Comparison of ENCODE assay signal across 10 mouse cellular contexts in the genomic region with DNA sequence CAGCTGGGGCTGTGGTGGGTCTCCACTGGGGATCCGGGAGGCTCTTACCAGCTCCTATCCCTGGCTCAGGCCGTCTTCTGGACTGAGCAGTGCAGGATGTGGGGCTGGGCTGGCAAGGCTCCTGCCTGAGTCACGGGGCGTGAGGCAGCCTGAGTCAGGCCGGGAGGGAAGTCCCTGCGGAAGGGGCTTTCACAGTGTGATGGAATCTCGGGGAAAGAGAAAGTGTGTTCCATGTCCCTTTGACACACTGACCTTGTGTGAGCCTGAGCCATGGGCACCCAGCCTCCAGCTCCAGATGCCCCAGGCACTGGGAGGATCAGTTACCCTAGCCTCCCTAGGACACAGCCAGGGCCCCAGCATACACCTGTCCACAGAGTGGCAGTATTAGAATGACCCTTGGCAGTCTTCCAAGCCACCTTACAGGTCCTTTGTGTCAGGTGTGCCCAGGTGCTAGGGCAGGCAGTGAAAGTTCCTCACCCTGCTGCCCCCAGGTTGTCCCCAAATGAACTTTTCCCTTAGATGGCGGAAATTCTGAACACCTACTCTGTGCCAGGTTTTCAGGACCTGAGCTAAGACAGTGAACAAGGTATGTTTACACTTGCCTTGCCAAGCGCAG. TPM values are rescaled to one million over a fixed set of nuclear protein-coding genes. Genes with fewer than 3 reads are reported as not detected.
DNase-seq lines count a peak whose midpoint lies in the region; ATAC-seq and TF ChIP-seq lines count a peak whose summit lies in the region.
"Had no signal": no experiment of that assay in that cellular context is flagged by ENCODE, and none has a peak within 500 bp of the region (broad histone marks: within the 10 kb centered on the region; RNA-seq: fewer than 3 reads in every experiment).

No protein-coding gene starts in this region.

- 43% methylated on average over 9 of the region's 9 CpGs for WGBS in lung, postnatal 0 days
- 76% methylated on average over 9 of the region's 9 CpGs for WGBS in hindbrain, embryonic 16.5 days

- H3K4me3 ChIP-seq in lung, postnatal 0 days (ENCODE audit: low read depth, low read length) = no peak overlapping the region
- no peak overlapping the region for H3K4me3 ChIP-seq in hindbrain, embryonic 16.5 days (ENCODE audit: low read length)
- H3K4me3 ChIP-seq: liver, embryonic 15.5 days had no signal

- H3K27me3 ChIP-seq in lung, postnatal 0 days (replicated peaks; ENCODE audit: insufficient read depth, low read length) = no peaks in the 10 kb centered on the region
- H3K27me3 ChIP-seq in hindbrain, embryonic 16.5 days (replicated peaks; ENCODE audit: control insufficient read depth, insufficient read depth, low read length) = no peaks in the 10 kb centered on the region
- H3K27me3 ChIP-seq: liver, embryonic 15.5 days had no signal

- TF ChIP-seq CTCF in lung, postnatal 0 days (IDR thresholded peaks at IDR 0.05) = no peak

- H3K4me2 ChIP-seq in lung, postnatal 0 days (replicated peaks; ENCODE audit: low read depth, low read length) = no peak overlapping the region
- no peak overlapping the region for H3K4me2 ChIP-seq in hindbrain, embryonic 16.5 days (ENCODE audit: low read length)
- H3K4me2 ChIP-seq: liver, embryonic 15.5 days had no signal

- TF ChIP-seq EP300 in lung, postnatal 0 days (IDR thresholded peaks at IDR 0.05) = no peak

- peak; percentile 40 for DNase-seq in lung, postnatal 0 days (ENCODE audit: low spot score)
- no peak for DNase-seq in lung, postnatal 25 days (ENCODE audit: low spot score)
- DNase-seq in gastrocnemius, postnatal 10 days = peak; percentile 58
- peak; percentile 48 for DNase-seq in urinary bladder, adult 2 months (ENCODE audit: low spot score)
- no peak for DNase-seq in B cell, adult 2 months

- H3K9me3 ChIP-seq in lung, postnatal 0 days (ENCODE audit: low read length) = no peaks in the 10 kb centered on the region
- H3K9me3 ChIP-seq in hindbrain, embryonic 16.5 days (ENCODE audit: control insufficient read depth, low read length) = no peaks in the 10 kb centered on the region
- H3K9me3 ChIP-seq: liver, embryonic 15.5 days had no signal

- no peaks in the 10 kb centered on the region for H3K4me1 ChIP-seq in lung, postnatal 0 days (ENCODE audit: insufficient read depth, low read depth, low read length)
- H3K4me1 ChIP-seq in hindbrain, embryonic 16.5 days (ENCODE audit: control insufficient read depth, insufficient read depth, low read depth, low read length) = peaks cover 4% of the 10 kb centered on the region; the same call in 1 of the 2 replicates

- peak; percentile 72 for ATAC-seq in lung, postnatal 0 days
- ATAC-seq in hematopoietic stem cell, adult 5-6 weeks (replicated peaks in 1 of 2; ENCODE audit: insufficient read depth in 1 of 2, low FRiP score in 2 of 2, low TSS enrichment in 1 of 2, low read depth in 1 of 2, poor library complexity in 2 of 2, severe bottlenecking in 2 of 2) = peak; percentile 57 to 75; a peak in 3 of 4 replicates
- ATAC-seq in frontal cortex, adult (ENCODE audit: low TSS enrichment) = no peak
- ATAC-seq in hindbrain, embryonic 16.5 days = no peak

- no peak overlapping the region for H3K27ac ChIP-seq in lung, postnatal 0 days (ENCODE audit: low read length)
- no peak overlapping the region for H3K27ac ChIP-seq in hindbrain, embryonic 16.5 days (ENCODE audit: low read depth, low read length)
- H3K27ac ChIP-seq: liver, embryonic 15.5 days had no signal

- H3K9ac ChIP-seq in lung, postnatal 0 days (replicated peaks; ENCODE audit: low read depth) = no peak overlapping the region
- H3K9ac ChIP-seq in hindbrain, embryonic 16.5 days (ENCODE audit: low read depth, low read length) = no peak overlapping the region
- H3K9ac ChIP-seq: liver, embryonic 15.5 days had no signal

- H3K36me3 ChIP-seq in lung, postnatal 0 days (ENCODE audit: insufficient read depth, low read length) = no peaks in the 10 kb centered on the region
- H3K36me3 ChIP-seq in hindbrain, embryonic 16.5 days (ENCODE audit: control insufficient read depth, insufficient read depth, low read length) = no peaks in the 10 kb centered on the region
- H3K36me3 ChIP-seq: liver, embryonic 15.5 days had no signal

RNA-seq across cellular contexts. Expression of a gene that starts 8.9 kb away (rescaled TPM):
- polyA plus RNA-seq in lung, postnatal 0 days (2015; fragmentation: Nextera tagmentation; extraction: Ambion mirVana) = 41.2 and 50.6 TPM in 2 replicates
- 10 to 100 TPM; 24.9 to 27.0 TPM for total RNA-seq in gastrocnemius, postnatal 10 days (2021)
- total RNA-seq in hematopoietic stem cell, adult 5-6 weeks (2017) = 95.5 and 115 TPM in 2 replicates
- 55.1 and 65.1 TPM in 2 replicates for polyA plus RNA-seq in urinary bladder, adult 2 months (2012; rRNA removed)
- polyA plus RNA-seq in hindbrain, embryonic 16.5 days (2015; fragmentation: Nextera tagmentation; extraction: Ambion mirVana) = 144 and 155 TPM in 2 replicates

RNA-seq across cellular contexts. Expression of a gene that starts 18.2 kb away (rescaled TPM):
- polyA plus RNA-seq in lung, postnatal 0 days (2015; fragmentation: Nextera tagmentation; extraction: Ambion mirVana) = 30.8 and 38.6 TPM in 2 replicates
- 1 to 10 TPM; 3.5 to 4.7 TPM for total RNA-seq in gastrocnemius, postnatal 10 days (2021)
- total RNA-seq in hematopoietic stem cell, adult 5-6 weeks (2017) = 13.8 and 14.5 TPM in 2 replicates
- polyA plus RNA-seq in urinary bladder, adult 2 months (2012; rRNA removed) = 34.8 and 48.7 TPM in 2 replicates
- 77.2 and 83.3 TPM in 2 replicates for polyA plus RNA-seq in hindbrain, embryonic 16.5 days (2015; fragmentation: Nextera tagmentation; extraction: Ambion mirVana)

RNA-seq across cellular contexts. Expression of a gene that starts 26.2 kb away (rescaled TPM):
- not detected in 2 replicates for polyA plus RNA-seq in lung, postnatal 0 days (2015; fragmentation: Nextera tagmentation; extraction: Ambion mirVana)
- total RNA-seq in gastrocnemius, postnatal 10 days (2021) = under 1 TPM; 0.16 to 0.32 TPM
- total RNA-seq in hematopoietic stem cell, adult 5-6 weeks (2017) = not detected in 2 replicates
- polyA plus RNA-seq in urinary bladder, adult 2 months (2012; rRNA removed) = 0.12 and 0.35 TPM in 2 replicates
- polyA plus RNA-seq in hindbrain, embryonic 16.5 days (2015; fragmentation: Nextera tagmentation; extraction: Ambion mirVana) = 9.3 and 10.0 TPM in 2 replicates
- total RNA-seq: neutrophil, adult 5-6 weeks had no signal

Comparison
In these comparisons a context has a peak if more than half of its experiments do, and no peak if none do; other contexts are left out.
1. DNase-seq: peak in lung, postnatal 0 days (single experiment), gastrocnemius, postnatal 10 days (single experiment) and urinary bladder, adult 2 months (single experiment); none in lung, postnatal 25 days (single experiment) and B cell, adult 2 months (0 of 2).
2. ATAC-seq: peak in lung, postnatal 0 days (single experiment) and hematopoietic stem cell, adult 5-6 weeks (2 of 2); none in frontal cortex, adult (single experiment) and hindbrain, embryonic 16.5 days (single experiment).